Mouse (Mus musculus) lung, adult 2 months (tissue): Measurements from ENCODE around the gene Tfap4.

Source experiments
- CTCF ChIP-seq: fragments of 200-500 bp; IDR thresholded peaks from 2 replicates; pipeline ENCODE4 v1.5.1; 2011; ENCODE audit warnings: mild to moderate bottlenecking, low read length, control low read depth; ENCODE audit not compliant: insufficient read depth
- POLR2A ChIP-seq: fragments of 200-500 bp; IDR thresholded peaks from 2 replicates; pipeline ENCODE4 v1.6.1; 2011; ENCODE audit warnings: low read depth, mild to moderate bottlenecking, control low read depth, low read length, borderline replicate concordance; ENCODE audit errors: extremely low read depth

DNA sequence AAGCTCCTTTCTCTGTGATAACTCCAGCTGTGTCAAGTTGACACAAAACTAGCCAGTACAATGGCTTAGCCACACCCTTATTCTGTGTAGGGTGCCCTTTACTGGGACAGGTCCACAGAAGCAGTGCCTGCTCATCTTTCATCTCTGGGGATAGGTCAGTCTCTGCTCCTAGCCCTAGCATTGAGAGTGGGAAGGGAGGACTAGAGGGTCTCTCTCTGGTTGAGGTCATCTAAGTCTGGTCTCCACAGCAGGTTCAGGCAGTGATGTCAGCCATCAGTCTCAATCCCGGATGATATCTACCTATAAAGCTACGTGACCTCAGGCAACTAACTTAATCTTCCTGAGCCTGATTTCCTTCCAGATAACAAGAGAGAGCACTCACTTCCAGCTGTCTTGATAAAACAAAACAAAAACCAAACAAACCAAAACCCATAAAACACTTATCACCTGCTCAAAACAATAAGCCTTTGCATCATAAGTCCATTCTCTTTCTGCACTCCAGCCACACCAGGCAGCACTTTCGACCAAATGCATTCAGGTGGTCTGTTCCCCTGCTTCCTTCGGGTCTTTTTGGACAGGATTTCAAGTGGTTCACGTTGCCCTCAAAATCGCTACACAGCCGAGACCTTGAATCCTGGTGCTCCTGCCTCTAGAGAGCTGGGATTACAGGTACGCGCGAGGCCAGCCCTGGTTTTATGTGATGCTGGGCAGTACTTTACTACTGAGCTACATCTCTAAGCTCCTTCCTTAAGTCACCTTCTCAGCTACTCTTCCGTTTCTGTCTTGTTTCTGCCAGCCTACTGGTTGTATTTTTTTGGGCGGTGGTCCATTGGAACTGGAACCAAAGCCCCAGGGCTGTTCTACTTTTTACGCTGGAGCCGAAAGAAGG lies 26.2 kb upstream of the Tfap4 start:
- TF ChIP-seq CTCF (no peak), POLR2A (no peak)
